Mouse (Mus musculus) erythroid progenitor cell, adult 5-6 weeks (primary cell): ENCODE results near the gene Dbil5. TPM values are rescaled to one million over a fixed set of nuclear protein-coding genes. Genes with fewer than 3 reads are reported as not detected.
A peak's percentile ranks its signal among the peaks of the same experiment; 100 is the strongest.
"Not testable (repeated sequence)": the region's sequence is repeated elsewhere in the genome, so short reads cannot be mapped to it uniquely, and the experiment has no call there.

Source experiments
- ATAC-seq: replicated peaks from 2 replicates; pipeline ENCODE4 v1.8.0; 2016; ENCODE audit warnings: moderate number of reproducible peaks, mild to moderate bottlenecking, moderate TSS enrichment, inconsistent platforms; ENCODE audit not compliant: poor library complexity, low FRiP score, severe bottlenecking
- total RNA-seq, 2 experiments: library from RNA; stranded (forward) in 1 of 2; stranded (reverse) in 1 of 2; fragments of 150-400 nt in 1 of 2; fragments of 186-747, 209-891 nt in 1 of 2; gene quantifications; 2 replicates each; pipeline versions ENCODE4 v1.2.3 to v1.2.4; 2015 to 2017; ENCODE audit warnings: low replicate concordance in 2 of 2

Dbil5 gene
- not detected in 2 replicates for total RNA-seq (2015; ENCODE audit: low replicate concordance)
- not detected in 2 replicates for total RNA-seq (2017; ENCODE audit: low replicate concordance)

- peak; percentile 98 for ATAC-seq
Measured at GRCm38 (mm10) chr11:76217390-76217800, at the start of gene Dbil5, which contains the start of gene Gemin4. Dbil5 (plus strand) TSS chr11:76217608. Gemin4 (minus strand) TSS chr11:76217664.

GRCm38 (mm10) chr11:76168976-76169375, 48.4 kb upstream of the Dbil5 start:
- no peak for ATAC-seq

- ATAC-seq, result no peak
Measured at GRCm38 (mm10) chr11:76170207-76170606, 47.2 kb upstream of the Dbil5 start.

- ATAC-seq, result peak; percentile 82
Measured at GRCm38 (mm10) chr11:76178726-76179494, 38.5 kb upstream of the Dbil5 start.

GRCm38 (mm10) chr11:76179495-76180145, 37.8 kb upstream of the Dbil5 start, which contains the start of the genes Vps53 and Fam57a:
Vps53 (minus strand) TSS chr11:76179647.
Fam57a (plus strand) TSS chr11:76179671.
- peak; percentile 90 for ATAC-seq

- no peak for ATAC-seq
Measured at GRCm38 (mm10) chr11:76180146-76180540, 37.3 kb upstream of the Dbil5 start.

GRCm38 (mm10) chr11:76183745-76184144, 33.7 kb upstream of the Dbil5 start:
- ATAC-seq, result no peak

GRCm38 (mm10) chr11:76186908-76187307, 30.5 kb upstream of the Dbil5 start:
- no peak for ATAC-seq

GRCm38 (mm10) chr11:76196275-76196976, 21.0 kb upstream of the Dbil5 start:
- ATAC-seq, result no peak

GRCm38 (mm10) chr11:76196977-76197469, 20.4 kb upstream of the Dbil5 start:
- no peak for ATAC-seq

- ATAC-seq, result peak; percentile 97
Measured at GRCm38 (mm10) chr11:76201761-76202674, 15.4 kb upstream of the Dbil5 start.

- no peak for ATAC-seq
Measured at GRCm38 (mm10) chr11:76206793-76207192, 10.6 kb upstream of the Dbil5 start.

GRCm38 (mm10) chr11:76210228-76210985, 7.0 kb upstream of the Dbil5 start:
- ATAC-seq, result no peak

GRCm38 (mm10) chr11:76211595-76211994, 5.8 kb upstream of the Dbil5 start:
- not testable (repeated sequence) for ATAC-seq

- ATAC-seq, result no peak
Measured at GRCm38 (mm10) chr11:76213841-76214240, 3.6 kb upstream of the Dbil5 start.

GRCm38 (mm10) chr11:76215011-76215410, 2.4 kb upstream of the Dbil5 start:
- no peak for ATAC-seq

- ATAC-seq, result no peak
Measured at GRCm38 (mm10) chr11:76216049-76216540, 1.3 kb upstream of the Dbil5 start.

GRCm38 (mm10) chr11:76216681-76217389, 573 bp upstream of the Dbil5 start:
- ATAC-seq, result peak; percentile 3; the same call in 1 of the 2 replicates
